Mouse (Mus musculus): ENCODE measurements at regions not wholly inside any gene's neighbourhood (a gene's known extent, or its start where the extent isn't known, plus 50 kb on each side); places are given as distances from the start of the nearest gene placed in this dataset.
"Not testable (repeated sequence)": the region's sequence is repeated elsewhere in the genome, so short reads cannot be mapped to it uniquely, and the experiment has no call there.

GRCm38 (mm10) chr6:41225382-41225781, 76.7 kb upstream of the Try4 start:
- ATAC-seq = no peak

DNA sequence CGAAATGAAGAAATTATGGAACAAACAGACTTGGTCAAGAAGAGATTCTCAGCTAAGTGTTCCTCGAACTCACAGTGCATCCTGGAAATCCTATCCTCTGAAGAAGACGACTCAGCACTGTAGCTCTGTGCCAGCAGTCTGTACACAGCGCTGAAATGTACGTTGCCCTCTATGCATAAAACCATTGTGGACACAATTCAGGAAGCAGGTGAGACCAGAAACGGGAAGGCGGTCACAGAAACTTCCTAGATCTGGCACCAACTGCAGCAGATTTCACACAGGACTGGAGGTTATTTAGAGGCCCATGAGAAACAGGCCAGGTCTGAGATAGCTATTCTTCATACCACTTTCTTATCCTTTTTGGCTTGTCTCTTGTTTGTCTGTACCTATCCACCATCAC, 83.7 kb upstream of the Try4 start:
- ATAC-seq = no peak

DNA sequence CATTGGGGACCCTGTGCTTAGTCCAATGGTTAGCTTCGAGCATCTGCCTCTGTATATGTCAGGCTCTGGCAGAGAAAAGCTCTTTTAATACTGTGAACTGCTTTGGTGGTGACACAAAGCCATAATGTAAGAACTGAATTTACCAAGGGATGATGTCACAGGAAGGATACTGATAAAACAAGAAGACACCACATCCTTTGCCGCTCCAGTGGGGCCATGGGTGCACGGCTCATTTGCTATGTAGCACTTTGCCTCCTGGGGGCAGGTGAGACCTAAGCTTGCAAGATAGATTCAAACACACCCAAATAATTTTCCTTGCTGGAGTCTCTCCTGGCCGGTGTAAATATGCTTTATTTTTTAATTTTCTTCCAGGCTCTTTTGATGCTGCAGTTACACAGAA, 86.2 kb upstream of the Try4 start:
- ATAC-seq = peak; percentile 97

DNA sequence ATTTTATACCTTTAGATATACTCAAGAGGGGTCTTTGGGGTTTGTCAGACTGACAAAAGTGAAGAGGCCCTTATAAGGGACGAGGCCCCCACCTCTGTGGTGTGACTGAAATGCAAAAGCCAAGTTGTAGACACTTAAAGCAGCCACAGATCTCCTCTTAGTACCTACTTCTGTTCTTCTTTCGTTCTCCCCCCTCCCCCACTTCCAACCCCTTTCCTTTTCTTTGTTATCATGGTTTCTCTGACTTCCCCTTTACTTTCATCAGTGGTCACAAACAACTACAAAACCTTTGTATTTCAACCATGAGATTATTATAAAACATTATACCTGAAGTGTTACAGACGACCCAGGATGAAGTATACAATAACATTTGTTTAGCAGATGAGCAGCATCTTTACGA, 96.2 kb upstream of the Try4 start:
- no peak for ATAC-seq

GRCm38 (mm10) chr6:41202882-41203281, 99.2 kb upstream of the Try4 start:
- peak; percentile 64 for ATAC-seq

GRCm38 (mm10) chr6:41202302-41202701, 99.8 kb upstream of the Try4 start:
- ATAC-seq = peak; percentile 74

GRCm38 (mm10) chr6:41194464-41194863, 107.6 kb upstream of the Try4 start:
- peak; percentile 62 for ATAC-seq

GRCm38 (mm10) chr6:41191734-41192326, 110.2 kb upstream of the Try4 start:
- no peak for ATAC-seq

DNA sequence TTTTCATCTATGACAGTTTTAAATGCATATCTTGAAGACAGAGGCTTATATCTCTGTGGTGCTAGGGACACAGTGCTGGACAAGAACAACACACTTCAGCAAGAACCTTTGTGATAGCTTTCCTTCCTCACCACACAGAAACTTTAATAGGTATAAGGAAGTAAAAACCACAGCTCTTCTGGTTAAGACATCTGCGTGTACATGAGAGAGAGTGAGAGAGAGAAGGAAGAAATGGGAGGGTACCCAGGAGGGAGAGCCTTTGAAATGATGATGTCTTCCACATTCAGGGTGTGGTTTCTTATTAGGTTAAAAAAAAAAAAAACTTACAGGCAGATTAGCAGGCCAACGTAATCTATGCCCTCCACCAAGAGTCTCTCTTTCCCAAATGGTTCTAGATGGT, 113.2 kb upstream of the Try4 start:
- ATAC-seq = peak; percentile 58

DNA sequence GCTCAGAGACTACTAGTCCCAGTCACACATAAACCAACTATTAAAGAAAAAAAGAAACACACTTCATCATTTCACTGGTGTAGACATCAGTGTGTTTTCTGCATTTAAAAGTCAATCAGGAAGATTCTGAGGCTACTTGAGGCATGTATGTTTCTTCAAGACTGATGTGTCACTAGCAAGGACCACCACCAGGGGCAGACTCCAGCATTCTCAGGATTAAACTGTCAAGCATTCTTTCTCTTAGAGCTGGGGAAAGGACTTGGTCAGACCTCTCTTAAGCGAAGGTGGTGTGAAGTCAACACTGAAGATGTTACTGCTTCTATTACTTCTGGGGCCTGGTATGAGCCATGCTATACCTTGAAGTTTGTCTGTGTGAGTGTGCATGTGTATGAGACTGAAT, 114.1 kb upstream of the Try4 start:
- ATAC-seq = peak; percentile 61

- ATAC-seq = peak; percentile 66
Measured at GRCm38 (mm10) chr6:41178896-41179295, 123.2 kb upstream of the Try4 start.

DNA sequence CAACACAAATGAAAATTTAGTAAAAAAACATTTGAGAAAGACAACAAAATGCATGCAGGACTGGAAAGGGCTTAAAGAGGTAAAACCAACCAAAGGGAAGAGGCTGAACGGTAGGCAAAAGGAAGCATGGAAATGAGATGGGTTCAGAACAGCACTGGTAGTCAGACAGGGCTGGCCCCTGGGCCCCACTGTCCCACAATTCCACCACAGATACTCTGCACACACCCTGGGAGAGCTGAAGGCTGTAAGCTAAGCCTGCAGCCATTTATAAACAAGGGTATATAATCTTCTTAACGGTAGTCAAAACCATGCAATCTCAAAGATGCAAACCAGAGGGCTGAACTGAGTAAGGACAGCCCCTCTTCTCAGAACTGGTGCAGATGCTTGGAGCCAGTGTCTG, 124.0 kb upstream of the Try4 start:
- ATAC-seq = no peak

DNA sequence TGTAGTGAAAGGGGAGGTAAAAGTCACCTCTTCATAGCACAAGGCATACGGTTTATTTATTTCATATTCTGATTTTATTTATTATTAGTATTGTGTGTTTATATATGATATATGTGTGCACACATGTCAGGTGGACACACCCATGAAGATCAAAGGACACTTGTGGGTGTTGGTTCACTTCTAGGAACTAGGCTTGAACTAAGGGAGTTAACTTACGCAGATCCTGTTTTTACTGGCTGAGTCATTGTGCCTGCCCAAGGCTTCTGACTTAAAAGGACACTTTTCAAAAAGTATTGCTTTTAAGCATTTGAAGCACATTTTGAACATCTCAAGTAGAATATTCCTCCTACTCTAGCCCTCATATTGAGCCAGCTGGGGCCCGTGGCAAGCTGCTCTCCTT, 124.9 kb upstream of the Try4 start:
- ATAC-seq = peak; percentile 65

DNA sequence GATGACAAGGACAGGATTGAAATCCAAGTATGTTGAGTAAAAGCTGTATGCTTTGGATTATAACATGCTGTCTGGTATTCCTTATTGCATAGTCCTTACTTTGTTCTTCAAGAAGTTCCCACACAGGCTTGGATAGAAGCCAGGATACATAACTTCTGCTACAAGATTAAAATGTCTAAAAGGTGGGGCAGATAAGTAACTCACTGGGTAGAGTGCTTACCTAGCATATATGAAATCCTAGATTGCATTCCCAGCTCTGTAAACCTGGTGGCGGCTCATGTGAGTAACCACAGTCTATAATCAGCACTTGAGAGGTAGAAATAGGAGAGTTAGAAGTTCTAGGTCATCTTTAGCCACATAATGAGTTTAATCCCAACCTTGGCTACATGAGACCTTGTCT, 126.0 kb upstream of the Try4 start:
- ATAC-seq = no peak

DNA sequence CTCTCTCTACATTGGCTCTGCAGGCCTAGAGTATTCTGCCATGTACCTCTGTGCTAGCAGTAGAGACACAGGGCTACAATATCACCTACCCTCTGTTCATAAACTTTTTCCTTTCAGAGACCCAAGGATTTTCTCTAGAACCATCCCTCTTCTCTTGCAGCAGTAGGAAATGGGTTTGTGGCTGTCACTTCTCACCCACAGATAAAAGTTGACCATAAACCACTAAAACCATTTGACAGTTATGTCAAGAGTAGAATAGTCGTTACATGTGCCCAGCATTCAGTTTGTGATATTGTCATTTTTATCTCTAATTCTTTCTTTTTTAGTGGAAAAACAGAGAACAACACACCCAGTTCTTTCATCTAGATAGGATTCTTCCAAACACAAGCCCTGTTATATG, 128.2 kb upstream of the 2210010C04Rik start:
- no peak for ATAC-seq

- no peak for ATAC-seq
Measured at GRCm38 (mm10) chr6:41161693-41162092, 126.4 kb upstream of the 2210010C04Rik start.

DNA sequence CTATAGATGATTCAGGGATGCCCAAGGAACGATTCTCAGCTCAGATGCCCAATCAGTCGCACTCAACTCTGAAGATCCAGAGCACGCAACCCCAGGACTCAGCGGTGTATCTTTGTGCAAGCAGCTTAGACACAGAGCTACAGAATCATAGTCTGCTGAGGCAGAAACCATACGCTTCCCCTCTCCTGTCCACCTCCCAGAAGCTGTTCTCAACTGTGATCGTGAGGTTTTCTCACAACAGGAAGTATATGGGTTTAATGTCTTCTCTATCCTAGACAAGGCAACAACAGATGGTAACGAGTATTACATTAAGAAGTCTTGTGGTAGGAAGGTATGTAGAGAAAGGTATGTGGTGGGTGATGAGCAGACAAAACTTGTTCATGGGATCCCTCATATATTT, 116.8 kb upstream of the 2210010C04Rik start:
- peak; percentile 63 for ATAC-seq

- ATAC-seq = peak; percentile 63
Measured at GRCm38 (mm10) chr6:41151542-41151941, 116.2 kb upstream of the 2210010C04Rik start.

DNA sequence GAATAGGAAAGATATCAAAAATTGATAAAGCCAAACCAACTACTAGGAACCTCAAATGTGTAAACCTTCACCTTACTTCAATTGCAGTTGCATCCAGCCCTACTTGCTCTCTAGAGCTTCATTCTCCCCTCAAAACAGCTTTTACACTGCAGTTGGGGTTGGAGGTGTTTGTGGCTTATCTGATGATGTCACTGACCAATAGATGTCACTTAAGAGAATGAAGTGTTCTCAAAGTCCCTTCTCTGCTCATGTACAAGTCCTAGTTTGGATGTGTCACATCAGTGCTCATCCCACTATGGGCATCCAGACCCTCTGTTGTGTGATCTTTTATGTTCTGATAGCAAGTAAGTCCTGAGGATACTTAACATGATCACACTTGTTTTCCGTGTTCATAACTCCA, 105.6 kb upstream of the 2210010C04Rik start:
- ATAC-seq = peak; percentile 35

GRCm38 (mm10) chr6:41137401-41137777, 102.1 kb upstream of the 2210010C04Rik start:
- not testable (repeated sequence) for ATAC-seq

- peak; percentile 84 for ATAC-seq
Measured at GRCm38 (mm10) chr6:41136717-41137400, 101.5 kb upstream of the 2210010C04Rik start.

GRCm38 (mm10) chr6:41135160-41135559, 99.9 kb upstream of the 2210010C04Rik start:
- no peak for ATAC-seq

DNA sequence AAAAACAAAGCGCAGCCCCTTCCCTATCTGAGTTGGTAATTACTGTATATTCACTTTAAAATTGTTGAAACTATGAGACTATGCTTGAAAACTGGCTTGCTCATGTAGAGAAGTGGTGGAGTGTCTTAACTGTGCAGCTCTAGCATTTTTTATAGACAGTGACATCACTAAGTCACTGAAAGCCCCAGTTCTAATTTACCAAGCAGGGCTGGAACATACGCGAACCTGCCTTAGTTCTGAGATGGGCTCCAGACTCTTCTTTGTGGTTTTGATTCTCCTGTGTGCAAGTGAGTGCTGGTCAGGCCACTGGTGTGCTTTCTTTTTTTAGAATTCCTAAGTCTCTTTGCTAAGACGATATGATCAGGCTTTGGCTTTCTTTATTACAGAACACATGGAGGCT, 94.6 kb upstream of the 2210010C04Rik start:
- peak; percentile 47 for ATAC-seq

DNA sequence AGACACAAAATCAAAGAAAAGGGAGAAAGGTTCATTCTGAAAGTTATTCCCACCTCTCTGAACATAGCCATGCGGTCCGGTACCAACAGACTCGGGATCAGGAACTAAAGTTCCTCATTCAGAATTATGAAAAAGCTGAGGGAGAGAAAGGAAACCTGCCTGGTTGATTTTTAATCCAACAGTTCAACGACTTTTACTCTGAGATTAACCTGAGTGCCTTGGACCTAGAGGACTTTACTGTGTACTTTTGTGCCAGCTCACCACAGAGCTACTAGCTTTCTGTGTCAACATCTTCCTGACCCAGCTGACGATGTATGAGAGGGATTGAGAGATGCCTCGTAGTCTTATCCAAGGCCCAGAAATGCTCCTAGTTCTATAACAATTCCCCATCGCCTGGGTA, 92.5 kb upstream of the 2210010C04Rik start:
- ATAC-seq = no peak

GRCm38 (mm10) chr6:41126855-41127254, 91.5 kb upstream of the 2210010C04Rik start:
- no peak for ATAC-seq

Measured in CD4-positive, CD25-positive, alpha-beta regulatory T cell, adult 4 months (primary cell).